Mouse (Mus musculus) thymus, adult 2 months (tissue): ENCODE measurements around the gene St6galnac3.

ENCODE experiments used
- CTCF ChIP-seq: fragments of 200-500 bp; IDR thresholded peaks from 2 replicates; pipeline ENCODE4 v1.5.1; 2012; ENCODE audit warnings: mild to moderate bottlenecking, control low read depth, low read length, moderate library complexity, borderline replicate concordance; ENCODE audit not compliant: control insufficient read depth, poor library complexity, insufficient read depth; ENCODE audit errors: extremely low read depth
- POLR2A ChIP-seq: fragments of 200-500 bp; IDR thresholded peaks from 2 replicates; pipeline ENCODE4 v1.6.1; 2012; ENCODE audit warnings: mild to moderate bottlenecking, low read length, control low read depth, moderate library complexity; ENCODE audit not compliant: control insufficient read depth, poor library complexity, insufficient read depth; ENCODE audit errors: extremely low read depth

DNA sequence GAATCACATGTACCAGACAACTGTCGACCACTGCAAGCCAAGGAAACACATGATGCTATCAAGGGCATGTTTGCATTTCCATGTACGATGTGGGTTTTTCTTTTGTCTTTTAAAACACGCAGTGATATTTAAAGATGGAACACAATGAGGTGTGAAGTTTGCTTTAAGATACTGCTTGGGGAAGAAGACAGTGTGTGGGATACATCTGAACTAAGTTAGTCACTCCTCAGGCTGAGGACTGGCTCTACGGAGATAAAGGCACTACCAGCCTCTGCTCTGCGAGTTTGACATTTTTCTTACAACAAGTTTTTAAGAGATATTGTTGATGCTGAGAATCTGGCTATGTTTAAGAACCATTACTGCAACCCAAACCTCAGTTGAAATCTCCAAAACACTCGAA, 316.6 kb downstream of the St6galnac3 start:
- TF ChIP-seq POLR2A (no peak), CTCF (no peak)
